In the genomic region with DNA sequence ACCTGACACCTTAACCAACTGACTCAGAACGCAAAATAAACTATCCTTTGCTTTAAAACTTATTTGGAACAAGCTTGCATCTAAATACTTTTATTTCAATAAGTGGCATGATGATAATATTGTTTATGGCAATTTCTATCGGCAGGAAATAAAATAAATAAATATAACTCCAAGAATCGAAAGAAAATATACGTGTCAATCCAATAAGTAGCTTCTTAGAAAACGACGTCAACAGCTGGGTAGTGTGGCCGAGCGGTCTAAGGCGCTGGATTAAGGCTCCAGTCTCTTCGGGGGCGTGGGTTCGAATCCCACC, we compare ENCODE assay signal across 8 mouse cellular contexts. TPM values are rescaled to one million over a fixed set of nuclear protein-coding genes. Genes with fewer than 3 reads are reported as not detected.
DNase-seq lines count a peak whose midpoint lies in the region; ATAC-seq and TF ChIP-seq lines count a peak whose summit lies in the region.

No protein-coding gene starts in this region.

- peak overlapping the region; percentile 30; the same call in 1 of the 2 replicates for H3K9ac ChIP-seq in heart, embryonic 14.5 days (ENCODE audit: low read length)

- intact Hi-C loops in heart, postnatal 10 days (cut with DNase I): loop anchor here (1.0 to 10.0 kb wide), 5 partner anchors 75 to 282 kb away; a partner anchor contains a TSS

- TF ChIP-seq CTCF in G1E (IDR thresholded peaks at IDR 0.05; ENCODE audit: low read depth, low read length): no peak

- no peaks in the 10 kb centered on the region for H3K36me3 ChIP-seq in heart, embryonic 14.5 days (ENCODE audit: control insufficient read depth, insufficient read depth, low read length)
- H3K36me3 ChIP-seq in G1E (replicated peaks) (peaks cover 28% of the 10 kb centered on the region), macrophage (ENCODE audit: inconsistent target) (no peaks in the 10 kb centered on the region)
- H3K36me3 ChIP-seq in hindbrain, embryonic 10.5 days: no peaks in the 10 kb centered on the region

- H3K27me3 ChIP-seq in heart, embryonic 14.5 days (ENCODE audit: control insufficient read depth, insufficient read depth, low read length): no peaks in the 10 kb centered on the region
- no peaks in the 10 kb centered on the region for H3K27me3 ChIP-seq in G1E (ENCODE audit: insufficient read depth, low read length)
- no peaks in the 10 kb centered on the region for H3K27me3 ChIP-seq in hindbrain, embryonic 10.5 days (ENCODE audit: insufficient read depth, poor library complexity, severe bottlenecking)

- H3K4me1 ChIP-seq in heart, embryonic 14.5 days (ENCODE audit: control insufficient read depth in 2 of 2, insufficient read depth in 2 of 2, low read length in 2 of 2): peaks cover 0 to 11% of the 10 kb centered on the region in 2 experiments; a peak in 1 of 4 replicates
- H3K4me1 ChIP-seq in G1E (ENCODE audit: insufficient read depth, low read depth, low read length): peaks cover 50% of the 10 kb centered on the region
- H3K4me1 ChIP-seq in hindbrain, embryonic 10.5 days (replicated peaks): peaks cover 24% of the 10 kb centered on the region

- DNase-seq in heart, postnatal 10 days: no peak
- DNase-seq in G1E (ENCODE audit: low spot score): no peak
- no peak for DNase-seq in hindbrain, embryonic 10.5 days (ENCODE audit: low spot score)
- DNase-seq in urinary bladder, adult 2 months (ENCODE audit: low spot score): no peak
- DNase-seq in spleen, postnatal 4 days (ENCODE audit: low spot score in 2 of 2): no peak
- DNase-seq in thymus, adult 18-20 months: no peak

- peaks cover 41% of the 10 kb centered on the region for H3K79me2 ChIP-seq in macrophage (ENCODE audit: inconsistent target)

- peak overlapping the region; percentile 81 for H3K4me2 ChIP-seq in heart, embryonic 14.5 days (ENCODE audit: low read length)

- peak overlapping the region; percentile 89 to 99 for H3K4me3 ChIP-seq in heart, embryonic 14.5 days (ENCODE audit: control insufficient read depth in 1 of 2, insufficient read depth in 1 of 2, low read depth in 1 of 2, low read length in 2 of 2)
- H3K4me3 ChIP-seq in G1E (ENCODE audit: low read depth, low read length): peak overlapping the region; percentile 95
- peak overlapping the region; percentile 97 for H3K4me3 ChIP-seq in hindbrain, embryonic 10.5 days
- peak overlapping the region; percentile 39 for H3K4me3 ChIP-seq in macrophage (ENCODE audit: inconsistent target)

- no peak for ATAC-seq in heart, embryonic 14.5 days (ENCODE audit: insufficient number of reproducible peaks, insufficient read depth, low FRiP score, low read depth)
- ATAC-seq in G1E (ENCODE audit: extremely low read depth, insufficient number of reproducible peaks, low FRiP score, poor library complexity, severe bottlenecking): no peak

- H3K9me3 ChIP-seq in heart, embryonic 14.5 days (ENCODE audit: control insufficient read depth, low read length): no peaks in the 10 kb centered on the region
- H3K9me3 ChIP-seq in G1E (replicated peaks): no peaks in the 10 kb centered on the region
- H3K9me3 ChIP-seq in hindbrain, embryonic 10.5 days: no peaks in the 10 kb centered on the region

- WGBS in heart, embryonic 14.5 days: 9% methylated on average over 12 of the region's 12 CpGs
- 12% methylated on average over 12 of the region's 12 CpGs for WGBS in hindbrain, embryonic 10.5 days
- whole genome bisulfite sequencing in macrophage (ENCODE audit: missing documents): 4% methylated on average over 12 of the region's 12 CpGs

- no peak overlapping the region for H3K27ac ChIP-seq in heart, embryonic 14.5 days (replicated peaks in 1 of 2; ENCODE audit: control insufficient read depth in 1 of 2, insufficient read depth in 1 of 2, low read depth in 2 of 2, low read length in 2 of 2)
- peak overlapping the region; percentile 96; the same call in 1 of the 2 replicates for H3K27ac ChIP-seq in hindbrain, embryonic 10.5 days
- no peak overlapping the region for H3K27ac ChIP-seq in macrophage

RNA-seq across cellular contexts. Expression of a gene that starts 0.3 kb away (rescaled TPM):
- 8.2 and 13.4 TPM in 2 replicates for polyA plus RNA-seq in heart, embryonic 14.5 days (2014; fragmentation: Nextera tagmentation; extraction: Ambion mirVana)
- total RNA-seq in heart, postnatal 10 days (2021): 10 to 100 TPM; 15.1 to 15.4 TPM
- total RNA-seq in G1E (2014; fragmentation: Nextera tagmentation) (18.0 and 21.3 TPM in 2 replicates), G1E (2017) (26.2 and 27.6 TPM in 2 replicates)
- polyA plus RNA-seq in G1E (2012) (31.1 and 36.5 TPM in 2 replicates), macrophage (2018) (10.5 to 18.0 TPM (median 11.9 TPM) in 3 replicates)
- polyA plus RNA-seq in hindbrain, embryonic 10.5 days (2016; fragmentation: Nextera tagmentation; extraction: Ambion mirVana): 31.2 and 41.0 TPM in 2 replicates
- total RNA-seq in macrophage (2018; cell fraction: chromatin; rRNA removed): 10 to 100 TPM; 10.4 to 50.0 (median 29.3) TPM
- total RNA-seq in macrophage (2018; cell fraction: cytosol; rRNA removed): 10 to 100 TPM in 19 of 26 experiments, 1 to 10 TPM in 7; 6.4 to 14.5 (median 12.6) TPM
- total RNA-seq in macrophage (2018; cell fraction: nucleus; rRNA removed): 10 to 100 TPM; 10.3 to 32.5 (median 16.0) TPM
- polyA plus RNA-seq in urinary bladder, adult 2 months (2012; rRNA removed): 18.7 and 21.8 TPM in 2 replicates

Comparison
In these comparisons a context has a peak if more than half of its experiments do, and no peak if none do; other contexts are left out.
1. H3K4me3 ChIP-seq: peak in every context shown above with its lines; median percentile 97 in hindbrain, embryonic 10.5 days; 95 in G1E; 94 in heart, embryonic 14.5 days; 39 in macrophage.